Mouse (Mus musculus) limb, embryonic 11.5 days (tissue): Measurements from ENCODE around the gene Kcnip4. TPM values are rescaled to one million over a fixed set of nuclear protein-coding genes. Genes with fewer than 3 reads are reported as not detected.

ENCODE experiments used
- ATAC-seq: fragments of 200-750 bp; cut with Nextera tagmentation; 2 replicates; pipeline ENCODE4 v1.8.0; 2017; ENCODE audit warnings: low read depth; ENCODE audit not compliant: insufficient number of reproducible peaks, low FRiP score, low TSS enrichment
- DNase-seq: peaks from one replicate; pipeline ENCODE4 v3.0.0-alpha.2; 2015; ENCODE audit warnings: low spot score
- H3K27ac ChIP-seq: fragments of 300-500 bp; sonication (generic); replicated peaks from 2 replicates; pipeline ENCODE4 v1.5.1; 2014; ENCODE audit warnings: low read depth, mild to moderate bottlenecking, low read length
- H3K27me3 ChIP-seq: fragments of 300-500 bp; sonication (generic); 2 replicates; pipeline ENCODE4 v1.6.1; 2014; ENCODE audit warnings: mild to moderate bottlenecking, low read length, mixed read lengths; ENCODE audit not compliant: control insufficient read depth, insufficient read depth
- H3K36me3 ChIP-seq: fragments of 300-500 bp; sonication (generic); 2 replicates; pipeline ENCODE4 v1.6.1; 2014; ENCODE audit warnings: mild to moderate bottlenecking, low read length, moderate library complexity, mixed read lengths; ENCODE audit not compliant: control insufficient read depth, insufficient read depth
- H3K4me1 ChIP-seq: fragments of 300-500 bp; sonication (generic); 2 replicates; pipeline ENCODE4 v1.6.1; 2014; ENCODE audit warnings: low read length, mixed read lengths; ENCODE audit not compliant: control insufficient read depth, insufficient read depth
- H3K4me2 ChIP-seq: fragments of 300-500 bp; sonication (generic); 2 replicates; pipeline ENCODE4 v1.6.1; 2014; ENCODE audit warnings: low read depth, mild to moderate bottlenecking, moderate library complexity; ENCODE audit not compliant: severe bottlenecking
- H3K4me3 ChIP-seq: fragments of 300-500 bp; sonication (generic); 2 replicates; pipeline ENCODE4 v1.5.1; 2014; ENCODE audit warnings: low read depth, low read length
- H3K9ac ChIP-seq: fragments of 300-500 bp; sonication (generic); 2 replicates; pipeline ENCODE4 v1.6.1; 2014; ENCODE audit warnings: mild to moderate bottlenecking, low read length
- H3K9me3 ChIP-seq: fragments of 300-500 bp; sonication (generic); 2 replicates; pipeline ENCODE4 v1.6.1; 2016; ENCODE audit warnings: low read length; ENCODE audit not compliant: control insufficient read depth
- WGBS: fragments of 180-500 bp; shearing (Covaris S2); extraction: QIAGEN DNeasy Blood & Tissue Kit; methylation state at CpG from one replicate; pipeline ENCODE4 v1.1.7; 2014; 5-methylcytosine and 5-hydroxymethylcytosine counted together
- polyA plus RNA-seq: library from polyadenylated mRNA; unstranded; fragments of >200 nt; fragmentation: Nextera tagmentation; extraction: Ambion mirVana; gene quantifications from 2 replicates; pipeline ENCODE4 v1.2.1, GENCODE M21; 2014

Kcnip4 gene
- polyA plus RNA-seq, 1 experiment from 2014 or later, result 0.76 TPM

- H3K4me1 ChIP-seq, result no peaks in the 10 kb centered on the region
- no peaks in the 10 kb centered on the region for H3K27me3 ChIP-seq
- no peak overlapping the region for H3K9ac ChIP-seq
- no peak overlapping the region for H3K27ac ChIP-seq
- WGBS, result 85% methylated on average over 4 of the region's 4 CpGs
- H3K9me3 ChIP-seq, result no peaks in the 10 kb centered on the region
- ATAC-seq (no peak), DNase-seq (no peak)
- no peaks in the 10 kb centered on the region for H3K36me3 ChIP-seq
- no peak overlapping the region for H3K4me3 ChIP-seq
- no peak overlapping the region for H3K4me2 ChIP-seq
Measured at GRCm38 (mm10) chr5:48518035-48518434, 1006.7 kb downstream of the Kcnip4 start.

GRCm38 (mm10) chr5:48513354-48513753 lies 1011.4 kb downstream of the Kcnip4 start:
- ATAC-seq, result no peak
- 100% methylated on average over 1 of the region's 1 CpGs for WGBS

GRCm38 (mm10) chr5:48511357-48511756 lies 1013.4 kb downstream of the Kcnip4 start:
- WGBS, result 74% methylated on average over 1 of the region's 1 CpGs
- DNase-seq, result no peak

More at GRCm38 (mm10) chr5:48513354-48513753, 1011.4 kb downstream of the Kcnip4 start:
- Histone ChIP-seq H3K36me3 (no peaks in the 10 kb centered on the region), H3K27ac (no peak overlapping the region), H3K4me3 (no peak overlapping the region), H3K9me3 (no peaks in the 10 kb centered on the region), H3K9ac (no peak overlapping the region), H3K4me2 (no peak overlapping the region), H3K27me3 (no peaks in the 10 kb centered on the region), H3K4me1 (no peaks in the 10 kb centered on the region)
- no peak for DNase-seq

GRCm38 (mm10) chr5:48510241-48510640 lies 1014.5 kb downstream of the Kcnip4 start:
- H3K4me1 ChIP-seq, result no peaks in the 10 kb centered on the region
- H3K27ac ChIP-seq, result no peak overlapping the region
- no peak overlapping the region for H3K4me3 ChIP-seq
- WGBS, result 84% methylated on average over 12 of the region's 12 CpGs
- H3K36me3 ChIP-seq, result no peaks in the 10 kb centered on the region
- H3K9ac ChIP-seq, result no peak overlapping the region
- no peak overlapping the region for H3K4me2 ChIP-seq
- H3K9me3 ChIP-seq, result no peaks in the 10 kb centered on the region
- no peak for DNase-seq
- H3K27me3 ChIP-seq, result no peaks in the 10 kb centered on the region
- ATAC-seq, result no peak

More at GRCm38 (mm10) chr5:48511357-48511756, 1013.4 kb downstream of the Kcnip4 start:
- Histone ChIP-seq H3K27me3 (no peaks in the 10 kb centered on the region), H3K27ac (no peak overlapping the region), H3K4me2 (no peak overlapping the region), H3K36me3 (no peaks in the 10 kb centered on the region), H3K9ac (no peak overlapping the region), H3K4me3 (no peak overlapping the region), H3K9me3 (no peaks in the 10 kb centered on the region), H3K4me1 (no peaks in the 10 kb centered on the region)
- ATAC-seq, result no peak

- Histone ChIP-seq H3K4me3 (no peak overlapping the region), H3K27me3 (no peaks in the 10 kb centered on the region)
Measured at GRCm38 (mm10) chr5:48509194-48509930, 1015.3 kb downstream of the Kcnip4 start.

GRCm38 (mm10) chr5:48503094-48503493 lies 1021.6 kb downstream of the Kcnip4 start:
- DNase-seq (no peak), ATAC-seq (no peak)
- Histone ChIP-seq H3K9ac (no peak overlapping the region), H3K4me2 (no peak overlapping the region), H3K27ac (no peak overlapping the region), H3K9me3 (no peaks in the 10 kb centered on the region), H3K4me3 (no peak overlapping the region), H3K4me1 (no peaks in the 10 kb centered on the region), H3K27me3 (no peaks in the 10 kb centered on the region), H3K36me3 (no peaks in the 10 kb centered on the region)
- WGBS, result 79% methylated on average over 3 of the region's 3 CpGs

More at GRCm38 (mm10) chr5:48509194-48509930, 1015.3 kb downstream of the Kcnip4 start:
- Histone ChIP-seq H3K9me3 (no peaks in the 10 kb centered on the region), H3K4me2 (no peak overlapping the region), H3K4me1 (no peaks in the 10 kb centered on the region), H3K9ac (no peak overlapping the region), H3K27ac (no peak overlapping the region), H3K36me3 (no peaks in the 10 kb centered on the region)
- ATAC-seq (no peak), DNase-seq (no peak)
- WGBS, result 81% methylated on average over 18 of the region's 18 CpGs

- H3K27ac ChIP-seq, result no peak overlapping the region
- no peak overlapping the region for H3K9ac ChIP-seq
- H3K4me1 ChIP-seq, result no peaks in the 10 kb centered on the region
- no peaks in the 10 kb centered on the region for H3K9me3 ChIP-seq
- no peak for DNase-seq
- no peak overlapping the region for H3K4me2 ChIP-seq
- no peak overlapping the region for H3K4me3 ChIP-seq
- ATAC-seq, result no peak
- H3K27me3 ChIP-seq, result no peaks in the 10 kb centered on the region
- no peaks in the 10 kb centered on the region for H3K36me3 ChIP-seq
Measured at GRCm38 (mm10) chr5:48502442-48502841, 1022.3 kb downstream of the Kcnip4 start.

- DNase-seq (no peak), ATAC-seq (no peak)
- Histone ChIP-seq H3K27me3 (no peaks in the 10 kb centered on the region), H3K9ac (no peak overlapping the region), H3K27ac (no peak overlapping the region), H3K4me2 (no peak overlapping the region), H3K9me3 (no peaks in the 10 kb centered on the region), H3K4me1 (no peaks in the 10 kb centered on the region), H3K36me3 (no peaks in the 10 kb centered on the region), H3K4me3 (no peak overlapping the region)
- 73% methylated on average over 5 of the region's 5 CpGs for WGBS
Measured at GRCm38 (mm10) chr5:48500204-48500603, 1024.5 kb downstream of the Kcnip4 start.
